Mouse (Mus musculus) ovary, postnatal 14 days (tissue): ENCODE measurements at regions not wholly inside any gene's neighbourhood (a gene's known extent, or its start where the extent isn't known, plus 50 kb on each side); places are given as distances from the start of the nearest gene placed in this dataset.
"Not testable (repeated sequence)": the region's sequence is repeated elsewhere in the genome, so short reads cannot be mapped to it uniquely, and the experiment has no call there.

ENCODE experiments used
- DNase-seq: peaks from one replicate; pipeline ENCODE4 v3.0.0; 2022; ENCODE audit warnings: low spot score

GRCm38 (mm10) chr12:15654585-15654984, 162.1 kb downstream of the Trib2 start:
- no peak for DNase-seq

DNA sequence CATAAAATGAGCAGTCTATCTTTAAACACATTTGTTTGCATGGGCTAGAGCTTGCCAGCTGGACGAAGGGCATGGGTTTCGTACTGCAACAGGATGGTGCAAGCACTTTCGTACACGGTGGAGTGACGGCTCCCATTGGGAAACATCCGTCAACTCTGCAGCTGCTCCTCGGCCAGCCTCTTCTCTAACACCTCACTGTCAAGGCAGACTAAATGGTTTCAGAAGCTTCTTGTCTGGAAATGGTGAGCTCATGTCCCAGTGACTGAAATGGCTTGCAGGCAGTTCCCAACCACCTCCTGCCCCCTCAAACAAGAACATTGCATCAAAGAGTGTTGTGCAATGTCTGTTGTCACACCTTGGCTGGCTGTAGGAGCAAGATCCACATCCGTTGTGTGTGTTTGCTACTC, 163.4 kb downstream of the Trib2 start:
- DNase-seq, result no peak

GRCm38 (mm10) chr12:15651293-15651692, 165.4 kb downstream of the Trib2 start:
- DNase-seq, result no peak

GRCm38 (mm10) chr12:15649906-15650305, 166.8 kb downstream of the Trib2 start:
- no peak for DNase-seq

DNA sequence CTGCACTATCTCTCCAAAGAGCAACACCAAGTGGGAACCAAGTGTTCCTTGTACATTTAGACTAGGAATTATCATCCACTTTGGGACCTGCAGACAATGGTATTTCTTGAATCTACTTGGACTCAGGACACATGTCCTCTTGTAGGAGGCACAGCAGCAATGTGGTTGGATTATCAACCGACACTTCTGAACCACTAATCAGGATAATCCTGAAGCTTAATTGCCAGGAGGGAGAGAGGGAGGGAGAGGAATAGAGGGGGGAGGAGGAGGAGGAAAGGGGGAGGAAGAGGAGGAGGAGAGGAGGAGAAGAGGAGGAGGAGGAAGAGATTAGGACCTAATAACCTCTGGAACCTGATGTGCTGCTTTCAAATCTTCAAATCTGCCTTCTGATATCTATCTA, 167.5 kb downstream of the Trib2 start:
- no peak for DNase-seq

GRCm38 (mm10) chr12:15644074-15644672, 172.5 kb downstream of the Trib2 start:
- DNase-seq, result no peak

DNA sequence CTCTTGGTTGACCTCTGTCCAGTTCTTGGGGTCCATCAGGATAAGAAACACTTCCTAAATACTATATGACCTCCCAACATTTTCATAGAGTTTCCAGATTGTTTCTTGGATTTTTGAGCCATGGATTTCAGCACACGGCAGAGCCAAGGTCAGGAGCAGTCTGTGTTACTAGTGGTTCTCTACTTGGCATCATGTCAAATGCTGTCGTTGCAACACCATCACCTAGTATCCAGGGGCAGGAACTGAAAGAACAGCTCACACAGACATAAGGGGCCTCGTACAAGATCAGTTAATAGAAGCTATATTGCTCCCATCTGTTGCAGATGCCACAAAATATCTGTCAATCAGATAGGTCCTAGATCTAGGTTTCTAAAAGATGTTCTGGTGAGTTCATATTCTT, 173.1 kb downstream of the Trib2 start:
- no peak for DNase-seq

- no peak for DNase-seq
These were observed 176.4 kb downstream of the Trib2 start for GRCm38 (mm10) chr12:15640320-15640719.

DNA sequence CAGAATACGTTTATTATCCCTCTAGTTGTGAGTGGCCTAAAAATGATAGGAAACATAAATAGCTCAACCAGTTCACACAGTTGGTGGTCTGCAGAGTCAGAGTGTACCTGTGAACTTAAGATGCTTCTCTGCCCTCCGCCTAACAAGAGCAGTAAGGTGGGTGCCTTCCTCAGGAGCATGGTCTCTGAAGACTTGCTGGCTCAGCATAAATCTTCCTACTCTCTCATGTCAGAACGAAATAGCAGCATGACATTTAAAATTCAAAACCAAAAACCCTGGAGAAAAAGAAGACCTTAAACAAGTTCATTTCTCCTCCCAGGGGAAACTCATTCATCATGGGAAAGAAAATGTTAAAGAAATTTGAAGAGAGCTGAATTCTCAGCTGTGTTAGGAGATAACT, 186.8 kb downstream of the Trib2 start:
- no peak for DNase-seq

DNA sequence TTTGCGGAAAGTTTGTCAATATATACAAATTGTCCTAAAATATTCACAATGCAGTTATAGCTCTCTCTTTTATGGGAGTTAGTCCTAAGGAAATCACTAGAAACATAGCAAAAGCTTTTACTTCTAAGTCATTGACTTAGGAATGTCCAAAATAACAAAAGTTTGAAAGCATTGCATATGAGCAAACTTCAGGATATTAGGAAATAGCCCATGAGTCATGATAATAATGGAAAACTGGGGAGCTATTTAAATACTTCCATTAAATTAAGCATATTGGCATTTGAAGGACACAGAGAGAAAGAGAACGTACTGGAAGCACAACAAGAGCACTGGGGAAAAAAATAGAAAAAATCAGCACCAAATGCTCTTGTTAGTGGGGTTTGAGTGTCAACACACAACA, 197.2 kb downstream of the Trib2 start:
- no peak for DNase-seq

- DNase-seq, result no peak
These were observed 199.4 kb downstream of the Trib2 start for GRCm38 (mm10) chr12:15617312-15617711.

- no peak for DNase-seq
These were observed 204.7 kb downstream of the Trib2 start for GRCm38 (mm10) chr12:15611847-15612580.

GRCm38 (mm10) chr12:15607091-15607490, 209.6 kb downstream of the Trib2 start:
- no peak for DNase-seq

- DNase-seq, result no peak
These were observed 210.6 kb downstream of the Trib2 start for GRCm38 (mm10) chr12:15606095-15606494.

GRCm38 (mm10) chr12:15604630-15605029, 212.1 kb downstream of the Trib2 start:
- DNase-seq, result no peak

- DNase-seq, result no peak
These were observed 212.8 kb downstream of the Trib2 start for GRCm38 (mm10) chr12:15603885-15604284.

GRCm38 (mm10) chr12:15603319-15603718, 213.4 kb downstream of the Trib2 start:
- DNase-seq, result no peak

GRCm38 (mm10) chr12:15594704-15595103, 222.0 kb downstream of the Trib2 start:
- DNase-seq, result no peak

DNA sequence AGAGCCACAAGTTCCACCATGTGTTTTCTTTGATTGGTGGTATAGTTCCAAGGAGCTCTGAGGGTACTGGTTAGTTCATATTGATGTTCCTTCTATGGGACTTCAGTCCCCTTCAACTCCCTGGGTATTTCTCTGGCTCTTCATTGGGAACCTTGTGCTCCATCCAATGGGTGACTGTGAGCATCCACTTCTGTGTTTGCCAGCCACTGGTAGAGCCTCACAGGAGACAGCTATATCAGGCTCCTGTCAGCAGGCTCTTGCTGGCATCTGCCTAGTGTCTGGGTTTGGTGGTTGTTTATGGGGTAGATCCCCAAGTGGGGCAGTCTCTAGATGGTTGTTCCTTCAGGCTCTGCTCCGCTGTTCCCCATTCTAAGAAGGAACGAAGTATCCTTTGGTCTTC, 228.9 kb downstream of the Trib2 start:
- DNase-seq, result not testable (repeated sequence)

- DNase-seq, result no peak
These were observed 229.8 kb downstream of the Trib2 start for GRCm38 (mm10) chr12:15586706-15587442.

- no peak for DNase-seq
These were observed 230.9 kb downstream of the Trib2 start for GRCm38 (mm10) chr12:15585845-15586244.

- DNase-seq, result no peak
These were observed 232.0 kb downstream of the Trib2 start for GRCm38 (mm10) chr12:15584721-15585120.

DNA sequence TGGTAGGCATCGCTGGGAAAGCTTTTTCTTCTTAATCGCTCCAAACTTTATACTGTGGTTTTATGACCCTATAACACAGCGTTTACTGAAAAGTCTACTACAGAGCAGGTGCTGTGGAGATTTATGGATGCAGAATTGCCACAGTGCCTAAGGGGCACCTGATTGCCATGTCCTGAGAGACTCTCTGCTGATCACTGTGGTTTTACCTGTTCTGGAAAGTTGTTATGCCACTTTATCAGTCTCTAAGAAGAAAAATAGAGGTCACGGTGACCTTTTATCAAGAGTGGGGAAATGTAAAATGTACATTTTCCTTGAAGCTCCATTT, 250.0 kb downstream of the Trib2 start:
- no peak for DNase-seq
